Mouse (Mus musculus) T-helper 1 cell (primary cell): ENCODE results near the gene Lpcat3.

Experiments
- in situ Hi-C: fragments of 300-600 bp; cut with MboI, MseI; formaldehyde crosslinking; loops from one replicate; pipeline ENCODE4 v1.15.1; 2025; ENCODE audit warnings: high pct_unique_total_duplicates

Gene Lpcat3

DNA sequence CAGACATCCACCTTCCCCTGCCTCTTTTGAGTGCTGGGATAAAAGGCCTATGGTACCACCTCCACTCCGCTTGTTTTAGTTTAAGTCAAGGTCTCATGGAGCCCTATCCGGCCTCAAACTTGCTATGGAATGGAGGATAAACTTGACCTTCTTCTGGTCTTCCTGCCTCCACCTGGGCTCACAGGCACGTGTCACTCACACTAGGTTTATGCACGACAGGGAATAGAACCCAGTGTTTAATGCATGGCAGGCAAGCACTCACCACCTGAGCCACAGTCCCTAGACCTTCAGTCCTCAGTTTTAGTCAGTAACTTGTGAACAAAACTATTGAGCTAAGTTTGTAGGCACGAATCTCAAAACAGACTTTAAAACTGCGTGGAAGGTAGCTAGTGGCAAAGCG, 68.2 kb downstream of the Lpcat3 start:
- in situ Hi-C loops, result no loop called here

DNA sequence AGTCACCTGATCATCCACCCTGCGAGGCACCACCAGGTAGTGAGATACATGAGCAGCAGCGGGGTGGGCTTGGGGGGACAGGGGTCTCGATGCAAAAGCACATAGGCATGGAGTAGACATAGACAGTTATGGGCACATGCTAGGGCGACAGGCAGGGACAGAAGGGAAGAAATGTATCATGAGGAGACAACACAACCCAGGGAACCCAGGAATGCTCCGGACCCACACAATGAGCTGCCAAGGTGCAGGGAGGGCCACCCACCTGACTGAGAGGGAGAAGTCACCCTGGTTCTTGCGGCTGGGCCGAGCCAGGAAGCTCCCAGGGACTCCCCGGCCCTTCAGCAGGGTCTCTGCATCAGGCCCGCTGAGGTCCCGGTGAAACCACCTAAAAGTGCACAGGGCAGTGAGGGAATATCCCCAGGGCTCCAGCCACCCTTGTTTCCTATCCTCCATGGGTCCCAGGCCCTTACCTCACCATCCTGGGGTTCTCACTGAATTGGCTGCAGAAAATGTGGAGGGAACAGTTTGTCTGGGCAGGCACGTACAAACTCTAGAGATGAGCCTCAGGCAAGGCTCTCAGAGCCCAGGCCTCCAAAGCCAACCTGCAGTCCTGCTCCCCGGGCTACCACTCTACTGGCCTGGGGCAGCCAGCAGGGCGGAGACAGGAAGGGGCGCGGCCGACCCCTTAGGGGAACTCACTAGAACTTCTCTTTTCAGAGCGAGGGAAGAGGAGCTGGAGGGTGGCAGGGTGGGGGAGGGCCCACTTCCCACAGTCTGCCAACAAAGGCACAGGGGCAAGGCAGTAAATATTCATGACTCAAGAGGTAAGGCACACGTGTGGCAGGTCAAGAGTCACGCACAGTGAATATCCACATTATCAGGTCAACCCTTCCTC, 69.9 kb downstream of the Lpcat3 start:
- in situ Hi-C loops, result no loop called here

DNA sequence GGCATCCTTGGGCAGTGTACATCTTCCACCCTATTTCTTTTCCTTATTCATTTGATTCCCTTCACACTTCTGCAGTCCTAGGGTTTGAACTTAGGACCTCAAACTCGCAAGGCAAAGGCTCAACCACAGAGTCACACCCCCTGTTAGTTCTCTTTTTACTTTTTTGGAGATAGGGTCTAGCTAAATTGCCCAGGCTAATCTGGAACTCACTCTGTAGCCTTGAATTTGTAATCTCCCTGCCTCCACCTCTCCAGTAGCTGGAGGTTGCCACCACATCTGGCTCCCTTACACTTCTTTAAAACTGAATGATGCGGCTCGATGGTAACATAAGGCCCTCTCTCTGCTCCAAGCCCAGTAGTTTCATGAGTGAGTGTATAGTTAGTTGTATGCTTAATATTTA, 71.6 kb downstream of the Lpcat3 start:
- in situ Hi-C loops, result no loop called here

DNA sequence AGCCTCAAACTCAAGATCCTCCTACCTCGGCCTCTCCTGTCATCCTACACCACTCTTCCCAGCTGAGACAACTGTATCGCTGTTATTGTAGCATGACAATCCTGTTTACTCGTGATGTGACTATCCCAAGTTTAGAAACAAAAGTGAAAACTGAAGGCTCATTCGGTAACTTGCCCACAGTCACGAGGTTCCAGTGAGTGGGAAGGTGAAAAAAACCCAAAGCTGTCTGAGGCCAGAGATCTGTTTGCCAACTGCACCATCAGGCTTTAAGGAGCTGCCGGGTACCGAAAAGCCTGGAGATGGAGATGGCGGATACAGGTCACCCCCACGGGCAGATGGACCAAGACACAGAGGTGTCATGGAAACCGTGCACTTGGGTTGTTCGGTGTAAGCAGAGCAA, 74.2 kb downstream of the Lpcat3 start:
- in situ Hi-C loops, result no loop called here

DNA sequence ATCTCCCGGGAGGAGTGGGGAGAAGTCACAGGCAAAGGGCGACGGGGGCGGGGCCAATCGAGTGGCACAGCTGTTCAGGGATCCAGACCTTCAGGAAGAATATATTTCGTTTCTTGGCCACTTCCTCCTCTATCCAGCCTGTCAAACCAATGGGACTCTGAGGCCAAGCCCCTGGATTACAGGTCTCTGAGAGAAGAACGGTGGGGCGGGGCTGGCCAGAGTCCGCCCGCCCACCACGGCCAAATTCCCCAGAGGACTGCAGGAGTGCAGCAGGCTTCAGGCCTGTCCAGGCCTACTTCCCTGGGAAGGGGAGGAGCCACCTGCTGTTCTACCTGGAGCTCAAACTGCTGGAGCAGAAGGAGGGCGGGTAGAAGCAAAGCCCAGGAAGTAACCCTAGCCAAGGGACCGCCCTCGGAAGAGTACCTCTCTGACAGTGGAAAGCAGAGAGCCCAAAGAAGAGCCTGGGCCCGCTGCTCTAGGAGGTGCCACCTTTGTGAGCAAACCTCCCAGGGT, 75.7 kb downstream of the Lpcat3 start, which contains the start of gene Ptpn6:
Gene Ptpn6, minus strand, starts transcription at position 204 of the 513 bp plus-strand sequence.
- in situ Hi-C loops, result no loop called here

DNA sequence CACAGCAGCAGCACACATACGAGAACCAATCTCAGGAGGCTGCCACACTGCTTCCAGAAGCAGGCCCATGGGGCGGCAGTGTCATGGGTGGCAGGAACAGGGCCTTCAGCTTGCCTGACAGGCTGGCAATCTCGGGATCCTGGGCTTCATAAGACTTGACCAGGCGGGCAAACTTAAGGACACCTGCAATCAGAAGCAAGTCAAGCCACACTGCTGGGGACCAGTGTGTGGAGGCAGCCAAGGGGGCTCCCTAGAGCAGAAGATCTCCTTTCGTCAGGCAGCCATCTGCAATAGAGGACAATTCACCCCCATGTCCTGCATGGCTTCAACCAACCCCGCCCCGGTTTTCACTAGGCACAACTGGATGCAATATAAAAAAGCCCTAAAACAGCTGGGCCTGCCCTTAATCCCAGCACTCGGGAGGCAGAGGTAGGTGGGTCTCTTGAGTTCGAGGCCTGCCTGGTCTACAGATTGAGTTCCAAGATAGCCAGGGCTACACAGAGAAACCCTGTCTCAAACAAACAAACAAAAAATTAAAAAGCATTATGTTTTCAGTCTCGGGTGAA, 76.5 kb downstream of the Lpcat3 start:
- in situ Hi-C loops, result no loop called here

DNA sequence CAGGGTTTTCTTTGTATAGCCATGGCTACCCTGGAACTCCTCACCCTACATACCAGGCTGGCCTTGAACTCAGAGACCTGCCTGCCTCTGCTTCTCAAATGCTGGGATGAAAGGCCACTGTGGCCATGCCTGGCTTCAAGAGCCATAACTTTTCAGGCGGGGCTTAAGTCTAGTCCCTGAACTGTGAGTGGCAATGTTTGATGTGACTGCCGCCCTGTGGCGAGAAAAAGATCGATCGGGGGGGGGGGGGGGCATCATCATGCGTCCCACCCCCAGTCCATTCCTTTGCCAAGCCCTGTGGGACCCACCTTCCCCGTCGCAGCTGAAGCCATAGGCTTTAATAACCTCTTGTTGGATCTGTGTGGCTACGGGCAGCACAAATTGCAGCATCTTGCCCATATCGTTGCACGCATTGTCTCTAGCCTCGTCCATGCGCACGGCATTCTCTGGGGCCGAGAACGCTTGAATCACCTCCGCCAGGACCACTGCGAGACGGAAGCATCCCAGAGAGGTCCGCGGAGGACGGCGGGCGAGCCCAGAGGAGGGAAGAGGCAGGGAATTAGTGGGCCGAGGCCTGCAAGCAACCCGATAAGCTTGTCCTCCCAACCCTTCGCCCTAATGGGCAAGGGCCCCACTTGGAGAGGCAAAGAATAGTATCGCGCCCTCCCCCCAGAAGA, 77.5 kb downstream of the Lpcat3 start:
- in situ Hi-C loops, result no loop called here

DNA sequence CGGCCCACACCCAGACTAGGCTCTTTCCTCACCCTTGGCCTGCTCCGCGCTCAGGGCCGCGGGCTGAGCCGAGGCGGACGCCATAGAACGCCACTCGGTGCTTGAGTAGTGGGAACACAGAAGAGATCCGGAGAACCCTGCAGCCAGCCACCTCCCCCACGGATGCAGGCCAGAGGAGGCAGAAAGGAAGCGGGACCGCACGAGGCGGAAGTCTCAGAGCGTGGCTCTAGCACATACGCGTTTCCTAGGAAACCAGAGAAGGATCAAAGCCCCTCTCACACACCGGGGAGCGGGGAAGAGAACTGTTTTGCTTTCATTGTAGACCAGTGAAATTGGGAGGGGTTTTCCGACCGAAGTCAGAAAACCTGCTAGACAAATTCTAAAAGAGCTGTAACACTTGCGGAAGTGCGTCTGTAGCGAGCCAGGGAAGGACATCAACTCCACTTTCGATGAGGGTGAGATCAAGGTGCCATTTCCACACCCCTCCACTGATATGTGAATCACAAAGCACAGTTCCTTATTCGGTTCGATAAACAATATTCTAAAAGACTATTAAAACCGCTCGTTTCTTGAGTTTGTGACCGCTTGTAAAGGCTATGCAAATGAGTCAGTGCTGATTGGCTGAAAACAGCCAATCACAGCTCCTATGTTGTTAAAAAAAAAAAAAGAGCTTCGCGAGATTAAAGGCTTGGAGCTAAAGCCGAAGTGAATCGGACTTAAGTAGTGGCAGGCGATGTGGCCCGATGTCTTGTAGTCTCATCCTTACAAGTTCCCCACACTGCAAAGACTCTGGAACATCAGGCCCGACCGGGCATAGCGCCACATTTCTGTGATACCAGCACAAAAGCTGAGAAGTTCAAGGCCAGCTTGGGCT, 78.3 kb downstream of the Lpcat3 start, which contains the start of gene Grcc10:
Gene Grcc10, minus strand, starts transcription at position 487 of the 874 bp plus-strand sequence.
- in situ Hi-C loops, result no loop called here

DNA sequence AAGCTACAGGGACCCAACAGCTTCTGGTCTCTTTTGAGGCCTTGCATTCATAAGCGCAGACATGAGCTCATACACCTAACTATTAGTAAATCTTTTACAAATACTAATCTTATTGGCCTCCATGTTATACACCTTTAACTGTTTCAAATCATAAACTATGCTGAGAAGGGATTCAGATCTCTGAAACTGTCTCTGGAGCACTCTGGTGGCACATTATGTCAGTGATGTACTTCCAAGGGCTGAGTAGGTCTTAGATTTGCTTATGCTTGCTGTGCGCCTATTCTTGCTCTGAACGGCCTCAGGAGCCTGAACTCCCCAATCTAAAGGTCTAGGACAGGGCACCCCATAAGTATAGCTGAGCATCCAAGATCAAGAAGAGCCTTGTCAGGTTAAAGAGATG, 79.0 kb downstream of the Lpcat3 start:
- in situ Hi-C loops, result no loop called here

DNA sequence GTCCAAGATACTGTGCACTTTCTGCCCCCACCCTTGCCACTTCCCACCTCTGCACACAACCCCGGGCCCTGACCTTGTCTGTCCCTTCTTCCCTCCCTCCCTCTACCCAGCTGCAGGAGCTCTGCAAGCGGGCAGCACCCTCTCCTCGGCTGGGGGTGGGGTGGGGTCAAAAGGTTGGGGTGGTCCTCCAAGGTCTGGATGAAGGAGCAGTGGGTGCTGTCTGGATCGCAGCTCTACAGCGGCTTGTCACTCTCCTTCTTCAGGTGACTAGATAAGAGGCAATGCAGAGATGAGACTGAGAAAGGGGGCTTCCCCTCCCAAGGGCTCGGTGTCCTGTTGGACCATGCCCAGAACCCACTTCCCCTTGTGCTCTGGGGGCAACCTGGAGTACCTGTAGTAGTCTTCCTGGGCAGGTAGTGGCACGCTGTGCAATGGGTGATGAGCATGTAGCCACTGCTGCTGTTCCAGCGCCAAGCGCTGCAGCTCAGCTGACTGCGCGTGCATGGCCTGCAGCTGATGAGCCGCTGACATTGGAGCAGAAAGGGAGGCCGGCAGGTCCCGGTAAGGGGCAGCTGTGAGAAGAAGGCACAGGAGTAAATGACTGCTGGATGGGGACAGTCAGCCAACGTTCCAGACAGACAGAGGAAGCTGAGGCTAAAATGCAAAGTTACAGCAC, 80.2 kb downstream of the Lpcat3 start:
- in situ Hi-C loops, result no loop called here

DNA sequence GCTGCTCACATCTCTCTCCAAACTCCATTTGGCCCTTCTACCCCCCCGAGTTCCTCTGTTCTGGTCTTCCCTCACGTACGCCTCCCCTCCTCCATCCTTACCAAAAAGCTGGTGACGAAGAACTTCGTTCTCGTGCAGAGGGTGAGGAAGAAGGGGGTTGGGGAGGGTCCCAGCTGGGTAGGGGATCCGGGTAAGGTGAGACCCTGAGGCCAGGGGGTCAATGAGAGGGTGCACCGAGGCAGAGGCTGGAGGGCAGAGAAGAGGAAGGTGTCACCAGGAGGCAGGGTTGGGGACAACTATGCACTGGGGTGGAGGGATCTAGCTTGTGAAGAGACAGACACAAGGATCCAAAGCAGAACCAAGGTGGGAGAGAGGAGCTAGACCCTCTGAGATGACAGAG, 80.8 kb downstream of the Lpcat3 start:
- in situ Hi-C loops, result no loop called here

DNA sequence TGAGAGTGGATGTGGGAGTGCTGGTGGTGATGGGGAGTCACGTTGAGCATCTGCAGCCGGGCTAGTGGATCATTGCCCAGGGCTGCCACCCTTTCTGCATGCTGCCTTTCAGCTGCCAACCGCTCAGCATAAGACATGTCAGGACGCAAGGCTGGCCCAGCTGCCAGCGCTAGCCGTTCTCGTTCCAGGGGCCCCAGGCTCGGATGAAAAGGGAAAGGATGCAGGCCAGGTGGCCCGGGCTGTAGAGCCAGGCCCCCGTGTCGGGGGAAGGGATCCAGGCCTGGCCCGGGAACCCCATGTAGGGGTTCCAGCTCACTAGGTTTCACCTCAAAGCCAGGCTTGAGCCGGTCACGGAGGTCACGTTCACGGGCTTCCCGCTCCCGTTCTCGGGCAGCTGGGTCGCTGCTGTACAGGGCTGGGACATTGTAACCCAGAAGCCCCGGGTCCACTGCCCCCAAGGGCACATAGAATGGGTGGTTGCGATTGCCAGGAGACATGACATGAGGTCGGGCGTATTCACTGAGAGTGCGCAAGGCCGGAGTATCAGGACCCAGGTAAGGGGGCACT, 82.0 kb downstream of the Lpcat3 start:
- in situ Hi-C loops, result no loop called here

DNA sequence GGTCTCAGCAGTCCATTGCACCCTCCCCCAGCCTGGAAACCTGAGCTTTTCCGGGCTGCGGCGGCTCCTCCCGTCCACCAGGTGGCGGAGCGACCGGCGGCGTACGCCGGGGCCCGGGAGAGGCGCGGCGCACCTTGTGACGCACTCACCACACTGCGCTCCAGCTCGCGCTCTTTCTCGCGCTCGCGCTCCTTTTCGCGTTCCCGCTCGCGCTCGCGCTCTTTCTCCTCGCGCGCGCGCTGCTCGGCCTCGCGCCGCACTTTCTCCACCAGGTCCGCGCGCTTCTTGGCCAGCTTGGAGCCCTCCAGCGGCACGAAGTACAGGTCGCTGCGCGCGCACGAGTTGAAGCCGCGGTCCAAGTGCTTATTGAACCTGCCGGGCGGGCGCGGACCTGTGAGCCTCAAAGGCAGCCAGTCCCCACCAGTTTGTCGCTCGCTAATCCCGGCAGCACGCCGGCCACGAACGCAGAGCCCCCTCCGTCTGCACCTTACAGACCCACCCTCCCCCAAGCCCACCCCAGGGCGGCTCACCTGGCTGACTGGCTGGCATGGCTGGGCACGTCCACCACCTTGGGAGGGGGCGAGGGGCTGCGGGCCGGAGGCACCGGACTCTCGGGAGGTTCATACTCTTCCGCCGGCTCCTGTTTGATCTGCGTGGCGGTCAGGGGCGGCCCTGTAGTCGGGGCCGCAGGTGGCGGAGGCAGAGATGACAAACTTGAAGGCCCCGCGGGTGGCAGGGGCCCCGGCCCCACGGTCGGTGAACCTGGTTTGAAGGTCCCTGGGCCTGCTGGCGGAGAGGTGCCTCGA, 82.9 kb downstream of the Lpcat3 start:
- in situ Hi-C loops, result no loop called here

DNA sequence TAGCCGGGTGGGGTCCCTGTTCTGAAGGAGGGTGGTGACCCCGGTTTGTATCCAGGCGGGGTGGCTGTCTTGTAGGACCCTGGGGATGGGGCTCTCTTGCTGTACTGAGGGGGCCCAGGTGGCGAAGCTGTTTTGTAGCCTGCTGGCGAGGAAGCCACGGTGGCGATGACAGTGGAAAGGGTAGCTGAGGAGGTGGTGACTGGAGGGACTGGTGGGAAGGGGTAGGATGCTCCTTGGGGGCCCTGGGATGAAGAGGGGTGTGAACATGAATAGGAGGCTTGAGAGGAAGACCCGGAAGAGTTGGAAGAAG, 83.4 kb downstream of the Lpcat3 start:
- in situ Hi-C loops, result no loop called here

DNA sequence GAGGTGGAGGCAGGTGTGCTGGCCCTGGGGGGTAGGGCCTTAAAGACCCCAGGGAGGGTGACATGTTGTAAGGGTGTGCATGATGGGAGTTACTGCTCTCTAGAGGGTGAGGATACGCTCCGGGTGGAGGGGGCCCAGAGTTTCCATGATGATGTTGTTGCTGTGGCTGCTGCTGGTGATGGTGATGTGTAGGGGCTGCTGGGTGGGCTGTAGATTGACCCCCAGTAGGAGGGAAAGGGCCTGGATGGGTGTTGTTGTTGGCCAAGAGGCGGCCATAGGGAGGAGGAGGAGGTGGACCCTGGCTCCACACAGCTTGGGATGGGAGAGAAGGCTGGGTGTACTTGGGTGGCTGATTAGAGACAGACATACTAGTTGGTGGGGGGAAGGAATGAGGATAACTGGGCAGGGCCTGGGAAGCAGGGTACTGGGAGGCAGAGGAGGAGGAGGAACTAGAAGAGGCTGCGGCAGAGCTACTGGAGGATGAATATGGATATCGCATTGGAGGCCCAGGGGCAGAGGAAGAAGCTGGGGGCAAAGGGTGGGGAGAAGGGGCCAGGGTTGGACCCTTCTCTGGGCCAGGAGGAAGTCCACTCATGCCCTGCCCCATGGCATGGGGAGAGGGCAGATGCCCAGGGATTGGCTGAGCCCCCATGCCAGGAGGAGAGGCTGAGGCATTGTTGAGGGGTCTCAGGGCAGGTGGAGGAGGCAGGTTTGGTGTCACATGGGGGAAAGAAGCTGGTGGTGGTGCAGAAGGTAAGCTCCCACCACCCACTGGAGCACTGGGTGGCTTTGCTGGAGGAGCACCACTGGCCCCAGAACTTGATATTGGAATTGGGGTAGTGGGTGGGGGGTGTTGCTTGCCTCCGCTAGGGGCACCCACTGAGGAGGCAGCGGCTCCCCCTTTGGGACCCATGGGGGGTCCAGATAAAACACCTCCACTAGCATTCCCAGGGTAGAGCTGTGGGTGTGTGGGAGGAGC, 84.1 kb downstream of the Lpcat3 start:
- in situ Hi-C loops, result no loop called here

DNA sequence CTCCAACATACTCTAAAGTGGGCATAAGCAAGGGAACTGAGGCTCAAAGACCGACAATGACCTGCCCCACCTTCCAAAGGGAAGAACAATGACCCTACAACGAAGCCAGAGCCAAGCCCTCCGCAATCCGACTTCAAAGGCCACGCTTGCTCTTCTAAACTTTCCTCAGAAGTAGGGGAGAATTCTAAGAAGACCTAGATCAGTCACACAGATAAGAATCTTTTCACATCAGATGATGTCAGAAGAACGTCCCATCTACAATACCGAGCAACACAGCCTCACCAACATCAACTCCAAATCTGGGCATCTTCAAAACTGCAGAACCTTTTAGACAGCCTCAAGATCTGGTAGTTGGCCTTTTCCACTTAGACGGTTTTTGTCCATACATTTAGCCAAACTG, 87.6 kb downstream of the Lpcat3 start:
- in situ Hi-C loops, result no loop called here

DNA sequence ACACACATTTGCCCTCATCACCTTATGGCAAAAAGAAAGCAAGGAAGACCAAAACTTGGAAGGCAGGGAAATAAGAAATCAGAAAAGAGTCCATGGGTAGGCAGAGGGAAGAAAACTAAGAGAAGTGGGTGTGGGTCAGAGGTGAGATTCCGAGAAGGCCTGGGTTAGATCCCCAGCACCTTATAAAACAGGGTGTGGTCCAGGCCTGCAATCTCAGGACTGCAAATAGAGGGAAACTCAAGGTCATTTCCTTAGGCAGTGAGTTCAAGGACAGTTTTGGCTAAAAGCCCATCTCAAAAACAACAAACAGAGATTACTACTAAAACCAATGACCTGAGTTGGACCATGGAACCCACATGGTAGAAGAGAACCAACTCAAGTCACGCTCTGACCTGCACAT, 91.0 kb downstream of the Lpcat3 start:
- in situ Hi-C loops, result no loop called here
